8 mouse cellular contexts compared by ENCODE assay signal in the genomic region with DNA sequence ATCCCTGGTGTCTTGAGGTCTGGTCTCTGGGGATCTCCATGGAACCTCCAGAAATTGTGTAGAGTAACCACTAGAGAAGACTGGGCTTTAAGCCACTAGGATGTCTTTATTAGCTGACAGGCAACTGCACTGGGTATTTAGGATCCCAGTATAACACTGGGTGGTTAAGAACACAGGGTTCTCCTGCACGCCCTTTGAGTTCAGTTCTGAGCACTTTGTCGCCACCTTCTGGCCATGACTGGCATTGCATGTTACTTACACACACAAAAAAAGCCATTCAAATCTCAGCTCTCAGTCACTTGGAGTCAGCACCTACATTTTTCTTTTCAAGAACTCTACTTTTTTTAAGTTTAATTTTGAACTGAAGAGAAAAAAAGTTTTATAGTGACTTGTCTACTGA. TPM values are rescaled to one million over a fixed set of nuclear protein-coding genes. Genes with fewer than 3 reads are reported as not detected.
DNase-seq lines count a peak whose midpoint lies in the region; ATAC-seq lines count a peak whose summit lies in the region.

No protein-coding gene starts in this region.

- peak; percentile 58 for DNase-seq in CD4-positive helper T cell, adult 2 months (ENCODE audit: low read depth, low spot score)
- peak; percentile 80 for DNase-seq in adipocyte (ENCODE audit: low spot score)
- peak; percentile 78 for DNase-seq in embryo, embryonic 10 days (ENCODE audit: low spot score)
- DNase-seq in kidney, postnatal 14 days: peak; percentile 71
- peak; percentile 54 to 58 for DNase-seq in lung, adult 18-20 months
- DNase-seq in ovary, postnatal 36 days (ENCODE audit: low spot score): peak; percentile 64
- DNase-seq in thymus, postnatal 14 days: peak; percentile 62

- ATAC-seq in granulocyte monocyte progenitor cell, adult 5-6 weeks (replicated peaks; ENCODE audit: poor library complexity, severe bottlenecking): peak; percentile 87

RNA-seq across cellular contexts. Expression of a gene that starts 10.3 kb away (rescaled TPM):
- total RNA-seq in granulocyte monocyte progenitor cell, adult 5-6 weeks (2014; fragmentation: Nextera tagmentation): 4.1 and 5.9 TPM in 2 replicates
- 6.2 and 11.5 TPM in 2 replicates for total RNA-seq in granulocyte monocyte progenitor cell, adult 5-6 weeks (2017)

RNA-seq across cellular contexts. Expression of a gene that starts 10.3 kb away (rescaled TPM):
- 19.2 and 19.8 TPM in 2 replicates for total RNA-seq in granulocyte monocyte progenitor cell, adult 5-6 weeks (2014; fragmentation: Nextera tagmentation)
- 18.7 and 30.1 TPM in 2 replicates for total RNA-seq in granulocyte monocyte progenitor cell, adult 5-6 weeks (2017)

RNA-seq across cellular contexts. Expression of a gene that starts 27.8 kb away (rescaled TPM):
- total RNA-seq in granulocyte monocyte progenitor cell, adult 5-6 weeks (2014; fragmentation: Nextera tagmentation): not detected in 2 replicates
- not detected in 2 replicates for total RNA-seq in granulocyte monocyte progenitor cell, adult 5-6 weeks (2017)

RNA-seq across cellular contexts. Expression of a gene that starts 44.6 kb away (rescaled TPM):
- total RNA-seq in granulocyte monocyte progenitor cell, adult 5-6 weeks (2014; fragmentation: Nextera tagmentation): 18.9 and 28.2 TPM in 2 replicates
- total RNA-seq in granulocyte monocyte progenitor cell, adult 5-6 weeks (2017): 28.9 and 29.3 TPM in 2 replicates

RNA-seq across cellular contexts. Expression of a gene that starts 59.2 kb away (rescaled TPM):
- total RNA-seq in granulocyte monocyte progenitor cell, adult 5-6 weeks (2014; fragmentation: Nextera tagmentation): not detected in 2 replicates
- not detected in 2 replicates for total RNA-seq in granulocyte monocyte progenitor cell, adult 5-6 weeks (2017)

Comparison
In these comparisons a context has a peak if more than half of its experiments do, and no peak if none do; other contexts are left out.
1. Peak in every context shown above with its lines: DNase-seq and ATAC-seq.